8 mouse cellular contexts compared by ENCODE assay signal in genomic region chr9:64021319-64021850, GRCm38 (mm10). TPM values are rescaled to one million over a fixed set of nuclear protein-coding genes. Genes with fewer than 3 reads are reported as not detected.
DNase-seq lines count a peak whose midpoint lies in the region; ATAC-seq and TF ChIP-seq lines count a peak whose summit lies in the region.

No protein-coding gene starts in this region.

- WGBS in heart, embryonic 10.5 days = under 1% methylated on average over 32 of the region's 32 CpGs
- under 1% methylated on average over 31 of the region's 32 CpGs for WGBS in forebrain, embryonic 11.5 days
- WGBS in liver, embryonic 14.5 days (ENCODE audit: insufficient replicate concordance) = under 1% methylated on average over 32 of the region's 32 CpGs

- no peak for ATAC-seq in forebrain, embryonic 11.5 days (replicated peaks; ENCODE audit: low FRiP score)
- ATAC-seq in liver, embryonic 14.5 days (ENCODE audit: insufficient read depth) = no peak

- peak overlapping the region; percentile 100 for H3K27ac ChIP-seq in heart, embryonic 10.5 days
- H3K27ac ChIP-seq in forebrain, embryonic 11.5 days (ENCODE audit: low read depth, low read length) = peak overlapping the region; percentile 93
- no peak overlapping the region for H3K27ac ChIP-seq in liver, embryonic 14.5 days

- TF ChIP-seq CTCF in liver, embryonic 14.5 days (IDR thresholded peaks at IDR 0.05; ENCODE audit: low read depth) = no peak

- H3K36me3 ChIP-seq in heart, embryonic 10.5 days = peaks cover 39% of the 10 kb centered on the region
- no peaks in the 10 kb centered on the region for H3K36me3 ChIP-seq in forebrain, embryonic 11.5 days (ENCODE audit: control insufficient read depth, insufficient read depth, low read length)
- H3K36me3 ChIP-seq in liver, embryonic 14.5 days (replicated peaks; ENCODE audit: control insufficient read depth, insufficient read depth, low read depth) = no peaks in the 10 kb centered on the region

- DNase-seq in heart, embryonic 10.5 days (ENCODE audit: low spot score) = no peak
- no peak for DNase-seq in heart, adult 9 months (ENCODE audit: low spot score in 2 of 2)
- DNase-seq in CD4-positive helper T cell, adult 2 months (ENCODE audit: low read depth, low spot score) = peak; percentile 14
- no peak for DNase-seq in forebrain, embryonic 11.5 days (ENCODE audit: low spot score)
- DNase-seq in liver, embryonic 14.5 days (ENCODE audit: low read depth in 3 of 3, low spot score in 3 of 3) = no peak
- DNase-seq in yolk sac, embryonic 10.5 days (ENCODE audit: low spot score) = peak; percentile 33
- DNase-seq in ovary, postnatal 10 days (ENCODE audit: low spot score) = no peak
- no peak for DNase-seq in left cerebral cortex, adult 9 months (ENCODE audit: low spot score in 2 of 2)

- H3K4me3 ChIP-seq in heart, embryonic 10.5 days = peak overlapping the region; percentile 90
- peak overlapping the region; percentile 60 for H3K4me3 ChIP-seq in forebrain, embryonic 11.5 days (ENCODE audit: low read depth, low read length)
- peak overlapping the region; percentile 61 to 64 for H3K4me3 ChIP-seq in liver, embryonic 14.5 days (ENCODE audit: insufficient read depth in 1 of 2, low read depth in 2 of 2, low read length in 2 of 2)

- peak overlapping the region; percentile 93 for H3K9ac ChIP-seq in forebrain, embryonic 11.5 days (ENCODE audit: low read length)
- H3K9ac ChIP-seq in liver, embryonic 14.5 days (replicated peaks) = peak overlapping the region; percentile 69

- no peaks in the 10 kb centered on the region for H3K9me3 ChIP-seq in heart, embryonic 10.5 days
- H3K9me3 ChIP-seq in forebrain, embryonic 11.5 days (ENCODE audit: control insufficient read depth, low read length) = no peaks in the 10 kb centered on the region
- no peaks in the 10 kb centered on the region for H3K9me3 ChIP-seq in liver, embryonic 14.5 days (ENCODE audit: control insufficient read depth, low read length)

- H3K27me3 ChIP-seq in heart, embryonic 10.5 days (ENCODE audit: insufficient read depth, poor library complexity, severe bottlenecking) = no peaks in the 10 kb centered on the region
- H3K27me3 ChIP-seq in forebrain, embryonic 11.5 days (ENCODE audit: control insufficient read depth, insufficient read depth, low read length) = peaks cover 9% of the 10 kb centered on the region
- peaks cover 42% of the 10 kb centered on the region for H3K27me3 ChIP-seq in liver, embryonic 14.5 days (ENCODE audit: control insufficient read depth, insufficient read depth, low read length)

- TF ChIP-seq EP300 in liver, embryonic 14.5 days (IDR thresholded peaks at IDR 0.05; ENCODE audit: low read depth) = no peak

- H3K4me2 ChIP-seq in forebrain, embryonic 11.5 days (ENCODE audit: low read depth, low read length, severe bottlenecking) = peak overlapping the region; percentile 94
- peak overlapping the region; percentile 96 for H3K4me2 ChIP-seq in liver, embryonic 14.5 days (ENCODE audit: low read depth)

- peaks cover 67% of the 10 kb centered on the region for H3K4me1 ChIP-seq in heart, embryonic 10.5 days
- peaks cover 41% of the 10 kb centered on the region for H3K4me1 ChIP-seq in forebrain, embryonic 11.5 days (replicated peaks; ENCODE audit: control insufficient read depth, insufficient read depth, low read length)
- H3K4me1 ChIP-seq in liver, embryonic 14.5 days (replicated peaks; ENCODE audit: control insufficient read depth in 2 of 2, insufficient read depth in 2 of 2, low read length in 1 of 2) = peaks cover 46 to 50% of the 10 kb centered on the region in 2 experiments

RNA-seq across cellular contexts. Expression of gene Smad6, which starts 0.5 kb away (rescaled TPM):
- polyA plus RNA-seq in heart, embryonic 10.5 days (2016; fragmentation: Nextera tagmentation; extraction: Ambion mirVana) = 29.4 and 47.2 TPM in 2 replicates
- polyA plus RNA-seq in forebrain, embryonic 11.5 days (2014; fragmentation: Nextera tagmentation; extraction: Ambion mirVana) = 6.5 and 7.4 TPM in 2 replicates
- 3.9 and 5.2 TPM in 2 replicates for polyA plus RNA-seq in liver, embryonic 14.5 days (2012; rRNA removed)
- 1.8 and 2.1 TPM in 2 replicates for polyA plus RNA-seq in liver, embryonic 14.5 days (2014; fragmentation: Nextera tagmentation; extraction: Ambion mirVana)

Comparison
In these comparisons a context has a peak if more than half of its experiments do, and no peak if none do; other contexts are left out.
1. DNase-seq: peak in CD4-positive helper T cell, adult 2 months (single experiment) and yolk sac, embryonic 10.5 days (single experiment); none in heart, embryonic 10.5 days (single experiment), heart, adult 9 months (0 of 2), forebrain, embryonic 11.5 days (single experiment), liver, embryonic 14.5 days (0 of 3), ovary, postnatal 10 days (single experiment) and left cerebral cortex, adult 9 months (0 of 2).
2. Peak in every context shown above with its lines, with median percentiles within 50 percentile points of each other: H3K4me3 ChIP-seq.